Mouse (Mus musculus): Measurements from ENCODE around the gene Spata13. TPM values are rescaled to one million over a fixed set of nuclear protein-coding genes. Genes with fewer than 3 reads are reported as not detected.

The Spata13 gene
- polyA plus RNA-seq, 1 experiment from 2014 or later: 23.0 TPM

GRCm38 (mm10) chr14:60740507-60740906, 106.7 kb downstream of the Spata13 start:
- peaks cover 44% of the 10 kb centered on the region for H3K4me1 ChIP-seq
- H3K27ac ChIP-seq: no peak overlapping the region
- 84% methylated on average over 5 of the region's 5 CpGs for WGBS
- H3K27me3 ChIP-seq: no peaks in the 10 kb centered on the region
- no peak for ATAC-seq (ENCODE audit: insufficient number of reproducible peaks, insufficient read depth, low FRiP score, low TSS enrichment)
- no peak overlapping the region for H3K9ac ChIP-seq
- H3K9me3 ChIP-seq: no peaks in the 10 kb centered on the region
- no peaks in the 10 kb centered on the region for H3K36me3 ChIP-seq
- no peak overlapping the region for H3K4me3 ChIP-seq
- no peak overlapping the region for H3K4me2 ChIP-seq (replicated peaks)

DNA sequence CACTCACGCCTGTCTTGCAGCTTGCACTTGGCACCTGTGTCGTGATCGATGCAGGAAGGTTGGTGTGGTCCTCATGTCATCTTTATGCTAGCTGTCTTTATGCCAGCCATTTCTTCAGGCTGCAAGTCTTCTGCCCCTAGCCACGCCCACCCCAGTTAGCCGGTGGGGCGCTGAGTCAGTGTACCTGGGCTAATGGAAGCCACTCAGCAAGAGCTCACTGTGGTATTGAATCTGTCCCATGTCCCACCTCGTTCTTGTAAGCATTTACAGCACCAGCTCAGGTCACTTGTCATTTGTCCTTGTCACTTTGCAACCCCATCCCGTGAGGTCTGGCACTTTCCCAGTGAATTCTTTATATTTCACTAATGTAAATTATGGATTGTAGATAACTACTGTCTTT, 107.2 kb downstream of the Spata13 start:
- Histone ChIP-seq H3K4me1 (peaks cover 40% of the 10 kb centered on the region), H3K9me3 (no peaks in the 10 kb centered on the region), H3K9ac (no peak overlapping the region), H3K27ac (peak overlapping the region; percentile 54; the same call in 1 of the 2 replicates), H3K27me3 (no peaks in the 10 kb centered on the region), H3K4me3 (no peak overlapping the region), H3K4me2 (replicated peaks) (no peak overlapping the region), H3K36me3 (peaks cover 5% of the 10 kb centered on the region; the same call in 1 of the 2 replicates)
- 70% methylated on average over 8 of the region's 8 CpGs for WGBS
- ATAC-seq (ENCODE audit: insufficient number of reproducible peaks, insufficient read depth, low FRiP score, low TSS enrichment): no peak

GRCm38 (mm10) chr14:60741490-60741981, 107.7 kb downstream of the Spata13 start:
- H3K4me2 ChIP-seq (replicated peaks): no peak overlapping the region
- WGBS: 78% methylated on average over 6 of the region's 6 CpGs
- H3K9ac ChIP-seq: no peak overlapping the region

DNA sequence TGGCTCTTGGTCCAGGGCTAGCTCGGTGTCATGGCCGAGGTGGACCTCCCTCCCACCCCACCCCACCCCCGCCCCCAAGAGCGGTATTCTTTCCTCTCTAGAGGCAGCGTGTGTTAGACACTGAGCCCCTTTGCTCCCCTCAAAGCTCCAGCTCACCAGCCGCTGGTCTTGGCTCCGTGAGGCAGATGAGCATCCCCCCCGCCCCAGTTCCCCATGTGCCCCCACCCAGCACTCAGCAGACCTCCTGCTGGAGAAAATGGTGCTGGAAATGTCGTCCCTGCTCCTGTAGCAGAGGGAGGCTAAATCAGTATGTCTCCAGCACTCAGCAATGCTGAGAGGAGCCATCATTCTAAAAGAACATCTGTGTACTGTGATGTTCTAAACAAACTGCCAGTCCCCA, 109.9 kb downstream of the Spata13 start:
- no peak overlapping the region for H3K4me2 ChIP-seq (replicated peaks)
- 67% methylated on average over 9 of the region's 9 CpGs for WGBS
- no peaks in the 10 kb centered on the region for H3K9me3 ChIP-seq
- H3K27ac ChIP-seq: no peak overlapping the region
- peaks cover 20% of the 10 kb centered on the region for H3K4me1 ChIP-seq
- no peak overlapping the region for H3K9ac ChIP-seq
- H3K27me3 ChIP-seq: no peaks in the 10 kb centered on the region
- H3K36me3 ChIP-seq: peaks cover 11% of the 10 kb centered on the region; the same call in 1 of the 2 replicates
- no peak for ATAC-seq (ENCODE audit: insufficient number of reproducible peaks, insufficient read depth, low FRiP score, low TSS enrichment)
- H3K4me3 ChIP-seq: no peak overlapping the region

More at GRCm38 (mm10) chr14:60741490-60741981, 107.7 kb downstream of the Spata13 start:
- Histone ChIP-seq H3K27me3 (no peaks in the 10 kb centered on the region), H3K4me3 (no peak overlapping the region), H3K4me1 (peaks cover 34% of the 10 kb centered on the region), H3K27ac (peak overlapping the region; percentile 54), H3K9me3 (no peaks in the 10 kb centered on the region), H3K36me3 (peaks cover 10% of the 10 kb centered on the region; the same call in 1 of the 2 replicates)
- ATAC-seq (ENCODE audit: insufficient number of reproducible peaks, insufficient read depth, low FRiP score, low TSS enrichment): no peak

DNA sequence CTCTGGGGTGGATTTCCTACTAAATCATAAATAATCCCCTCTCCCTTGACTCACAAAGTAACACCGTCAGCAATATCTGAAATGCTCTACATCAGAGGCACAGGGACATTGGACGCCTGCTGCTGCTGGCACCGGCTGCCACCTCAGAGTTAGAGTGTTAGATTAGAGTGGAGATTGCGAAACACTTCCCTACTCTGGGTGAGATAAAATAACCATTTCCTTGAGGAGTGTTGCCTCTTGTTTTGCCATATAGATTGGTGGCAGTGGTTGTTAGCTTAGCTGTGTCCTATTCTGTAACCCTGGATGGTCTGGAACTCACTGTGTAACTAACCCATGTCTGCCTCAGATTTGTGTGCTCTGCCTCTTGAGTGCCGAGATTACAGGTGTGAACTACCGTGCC, 111.4 kb downstream of the Spata13 start:
- no peak for ATAC-seq (ENCODE audit: insufficient number of reproducible peaks, insufficient read depth, low FRiP score, low TSS enrichment)
- WGBS: 85% methylated on average over 6 of the region's 6 CpGs
- Histone ChIP-seq H3K27ac (no peak overlapping the region), H3K4me2 (replicated peaks) (no peak overlapping the region), H3K4me1 (peaks cover 9% of the 10 kb centered on the region; the same call in 1 of the 2 replicates), H3K9ac (no peak overlapping the region), H3K9me3 (no peaks in the 10 kb centered on the region), H3K36me3 (peaks cover 11% of the 10 kb centered on the region; the same call in 1 of the 2 replicates), H3K4me3 (no peak overlapping the region), H3K27me3 (no peaks in the 10 kb centered on the region)

DNA sequence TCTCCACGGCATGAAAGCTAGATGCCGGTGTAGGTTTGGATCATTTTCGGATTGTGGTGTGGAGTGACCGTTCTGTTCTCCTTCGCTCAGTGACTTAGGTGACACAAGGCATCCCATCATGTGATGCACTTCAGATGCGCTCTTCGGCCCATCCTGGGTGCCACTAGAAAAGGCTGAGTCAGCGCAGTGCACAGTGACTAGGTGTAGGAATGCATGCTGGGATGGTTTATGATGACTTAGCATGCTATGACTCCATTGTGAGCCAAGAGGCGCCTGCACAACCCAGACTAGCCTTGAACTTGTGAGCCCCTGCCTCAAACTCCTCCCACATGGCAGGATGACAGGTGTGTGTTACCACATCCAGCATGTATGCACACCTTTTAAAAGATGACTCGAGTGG, 112.3 kb downstream of the Spata13 start:
- Histone ChIP-seq H3K4me3 (no peak overlapping the region), H3K27me3 (no peaks in the 10 kb centered on the region), H3K27ac (no peak overlapping the region), H3K4me2 (replicated peaks) (no peak overlapping the region), H3K36me3 (peaks cover 11% of the 10 kb centered on the region; the same call in 1 of the 2 replicates), H3K9me3 (no peaks in the 10 kb centered on the region), H3K4me1 (peaks cover 9% of the 10 kb centered on the region; the same call in 1 of the 2 replicates), H3K9ac (no peak overlapping the region)
- ATAC-seq (ENCODE audit: insufficient number of reproducible peaks, insufficient read depth, low FRiP score, low TSS enrichment): no peak
- WGBS: 92% methylated on average over 10 of the region's 10 CpGs

GRCm38 (mm10) chr14:60747154-60747870, 113.5 kb downstream of the Spata13 start:
- Histone ChIP-seq H3K27ac (no peak overlapping the region), H3K36me3 (peaks cover 11% of the 10 kb centered on the region; the same call in 1 of the 2 replicates), H3K9me3 (no peaks in the 10 kb centered on the region), H3K27me3 (no peaks in the 10 kb centered on the region), H3K4me1 (no peaks in the 10 kb centered on the region), H3K4me3 (no peak overlapping the region), H3K4me2 (replicated peaks) (no peak overlapping the region), H3K9ac (no peak overlapping the region)
- 90% methylated on average over 21 of the region's 21 CpGs for WGBS
- no peak for ATAC-seq (ENCODE audit: insufficient number of reproducible peaks, insufficient read depth, low FRiP score, low TSS enrichment)

DNA sequence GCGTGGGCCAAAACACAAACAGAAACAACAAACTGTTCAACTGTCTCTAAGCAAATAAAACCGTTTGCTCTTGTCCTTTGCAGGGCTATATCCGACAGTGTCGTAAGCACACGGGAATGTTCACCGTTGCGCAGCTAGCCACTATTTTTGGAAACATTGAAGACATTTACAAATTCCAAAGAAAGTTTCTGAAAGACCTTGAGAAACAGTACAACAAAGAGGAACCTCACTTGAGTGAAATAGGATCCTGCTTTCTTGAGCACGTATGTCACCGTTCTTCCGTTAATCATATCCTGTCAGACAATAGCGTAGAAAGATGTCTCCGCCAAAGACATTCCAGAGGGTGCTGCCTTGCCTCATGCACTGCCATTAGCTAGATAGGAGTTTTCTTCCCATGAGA, 116.1 kb downstream of the Spata13 start:
- Histone ChIP-seq H3K27ac (no peak overlapping the region), H3K9me3 (no peaks in the 10 kb centered on the region), H3K27me3 (no peaks in the 10 kb centered on the region), H3K9ac (no peak overlapping the region), H3K4me1 (no peaks in the 10 kb centered on the region), H3K4me3 (no peak overlapping the region), H3K4me2 (replicated peaks) (no peak overlapping the region), H3K36me3 (peaks cover 18% of the 10 kb centered on the region; the same call in 1 of the 2 replicates)
- 78% methylated on average over 12 of the region's 12 CpGs for WGBS
- no peak for ATAC-seq (ENCODE audit: insufficient number of reproducible peaks, insufficient read depth, low FRiP score, low TSS enrichment)

DNA sequence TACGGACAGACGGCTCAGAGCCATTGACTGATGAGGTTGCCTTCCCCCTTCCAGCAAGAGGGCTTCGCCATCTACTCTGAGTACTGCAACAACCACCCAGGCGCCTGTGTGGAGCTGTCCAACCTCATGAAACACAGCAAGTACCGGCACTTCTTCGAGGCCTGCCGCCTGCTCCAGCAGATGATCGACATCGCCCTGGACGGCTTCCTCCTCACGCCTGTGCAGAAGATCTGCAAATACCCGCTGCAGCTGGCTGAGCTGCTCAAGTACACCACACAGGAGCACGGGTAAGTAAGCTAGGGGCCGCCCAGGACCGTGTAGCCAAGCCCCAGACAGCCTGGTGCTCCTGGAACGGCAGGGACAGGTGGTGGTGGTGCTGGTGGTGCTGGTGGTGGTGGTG, 117.8 kb downstream of the Spata13 start:
- WGBS: 91% methylated on average over 16 of the region's 16 CpGs
- no peaks in the 10 kb centered on the region for H3K9me3 ChIP-seq
- ATAC-seq (ENCODE audit: insufficient number of reproducible peaks, insufficient read depth, low FRiP score, low TSS enrichment): no peak
- H3K36me3 ChIP-seq: peaks cover 7% of the 10 kb centered on the region; the same call in 1 of the 2 replicates
- H3K4me2 ChIP-seq (replicated peaks): no peak overlapping the region
- no peak overlapping the region for H3K9ac ChIP-seq
- H3K4me1 ChIP-seq: no peaks in the 10 kb centered on the region
- no peak overlapping the region for H3K4me3 ChIP-seq
- H3K27me3 ChIP-seq: no peaks in the 10 kb centered on the region
- no peak overlapping the region for H3K27ac ChIP-seq

DNA sequence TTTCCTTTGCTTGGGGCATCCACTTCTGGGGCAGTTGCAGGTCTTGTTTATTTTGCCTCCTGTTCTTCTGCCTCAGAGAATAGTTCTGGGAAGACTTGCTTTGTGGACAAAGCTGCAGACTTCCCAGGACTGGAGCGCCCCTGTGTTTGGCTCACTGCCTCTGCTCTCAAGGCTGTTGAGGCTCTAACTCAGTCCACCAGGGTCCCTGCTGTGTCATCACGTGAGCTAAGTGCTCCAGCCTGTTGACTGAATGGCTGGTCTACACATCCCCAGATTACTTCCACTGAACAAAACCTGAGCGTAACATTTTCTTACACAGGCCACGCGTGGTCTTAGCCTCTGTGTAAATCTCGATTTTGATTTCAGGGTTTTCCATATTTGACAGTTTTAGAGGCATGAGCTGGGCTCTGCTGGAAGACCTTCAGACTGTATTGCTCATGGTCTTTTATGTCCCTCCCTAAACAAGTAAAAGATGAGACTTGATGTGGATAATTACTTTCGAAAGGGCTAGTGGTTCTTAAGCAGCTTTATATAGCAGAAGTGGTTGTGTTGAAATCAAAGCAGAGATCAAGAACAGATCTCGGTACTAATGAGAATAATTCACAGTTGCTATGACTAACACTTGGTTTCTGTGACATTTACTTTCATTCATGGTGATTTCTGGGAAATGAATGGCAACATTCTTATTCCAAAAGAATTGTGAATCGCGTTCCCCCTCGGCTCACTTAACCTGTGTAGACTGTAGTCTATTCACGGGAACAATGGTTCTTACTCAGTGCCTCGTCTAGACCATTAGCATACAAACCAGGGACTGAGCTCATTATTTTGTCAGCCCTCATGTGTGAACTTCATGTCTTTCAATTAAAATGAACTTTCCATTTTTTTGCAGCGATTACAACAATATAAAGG, 119.3 kb downstream of the Spata13 start:
- no peaks in the 10 kb centered on the region for H3K9me3 ChIP-seq
- no peak overlapping the region for H3K9ac ChIP-seq
- no peak overlapping the region for H3K27ac ChIP-seq
- H3K4me2 ChIP-seq (replicated peaks): no peak overlapping the region
- ATAC-seq (ENCODE audit: insufficient number of reproducible peaks, insufficient read depth, low FRiP score, low TSS enrichment): no peak
- no peaks in the 10 kb centered on the region for H3K27me3 ChIP-seq
- WGBS: 82% methylated on average over 14 of the region's 14 CpGs
- H3K4me1 ChIP-seq: no peaks in the 10 kb centered on the region
- H3K36me3 ChIP-seq: peaks cover 12% of the 10 kb centered on the region; the same call in 1 of the 2 replicates
- no peak overlapping the region for H3K4me3 ChIP-seq

GRCm38 (mm10) chr14:60753801-60754126, 120.0 kb downstream of the Spata13 start:
- H3K9ac ChIP-seq: no peak overlapping the region
- H3K27me3 ChIP-seq: no peaks in the 10 kb centered on the region
- no peak overlapping the region for H3K27ac ChIP-seq
- 94% methylated on average over 10 of the region's 10 CpGs for WGBS
- H3K4me1 ChIP-seq: no peaks in the 10 kb centered on the region
- H3K9me3 ChIP-seq: no peaks in the 10 kb centered on the region
- H3K36me3 ChIP-seq: peaks cover 12% of the 10 kb centered on the region; the same call in 1 of the 2 replicates
- H3K4me3 ChIP-seq: no peak overlapping the region
- H3K4me2 ChIP-seq (replicated peaks): no peak overlapping the region
- no peak for ATAC-seq (ENCODE audit: insufficient number of reproducible peaks, insufficient read depth, low FRiP score, low TSS enrichment)

Data from embryonic facial prominence, embryonic 12.5 days (tissue).